Comparison of ENCODE assay signal across 18 mouse cellular contexts in the genomic region with DNA sequence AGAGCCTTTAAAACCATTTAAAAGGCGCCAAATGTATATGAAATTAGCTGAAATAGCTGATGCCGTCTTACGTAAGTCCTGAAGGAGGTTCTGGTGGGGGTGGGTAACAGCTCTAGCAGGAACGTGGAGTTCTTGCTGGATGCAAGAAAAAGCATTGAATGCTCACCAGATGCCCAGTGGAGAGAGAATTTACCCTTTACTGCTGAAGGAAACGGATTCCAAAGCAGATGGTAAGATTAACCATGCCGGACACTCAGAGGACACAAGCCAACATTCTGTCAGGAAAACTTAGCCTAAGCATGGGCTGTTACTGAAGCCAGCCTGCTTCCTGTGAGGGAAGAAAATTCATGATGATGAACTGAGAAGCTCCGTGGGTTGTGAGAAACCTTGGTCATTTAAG. TPM values are rescaled to one million over a fixed set of nuclear protein-coding genes. Genes with fewer than 3 reads are reported as not detected.
DNase-seq lines count a peak whose midpoint lies in the region; ATAC-seq lines count a peak whose summit lies in the region.
"Had no signal": no experiment of that assay in that cellular context is flagged by ENCODE, and none has a peak within 500 bp of the region (broad histone marks: within the 10 kb centered on the region; RNA-seq: fewer than 3 reads in every experiment).

No protein-coding gene starts in this region.

- ATAC-seq in granulocyte monocyte progenitor cell, adult 5-6 weeks (replicated peaks; ENCODE audit: poor library complexity, severe bottlenecking) = no peak
- ATAC-seq: liver, postnatal 0 days had no signal

- intact Hi-C loops in left cerebral cortex, postnatal 25 days (cut with DNase I) = loop anchor here (5.0 kb wide), 1 partner anchor 152 kb away; no protein-coding TSS in a partner anchor
- intact Hi-C loops in gastrocnemius, postnatal 14 days (cut with DNase I; ENCODE audit: low total_unique reads) = no loop called here
- intact Hi-C loops in heart, postnatal 14 days (cut with DNase I) = no loop called here

- DNase-seq in layer of hippocampus, adult 11-12 months (ENCODE audit: low spot score) = peak; percentile 27
- no peak for DNase-seq in layer of hippocampus, adult 9-10 months (ENCODE audit: low spot score)
- peak; percentile 24 for DNase-seq in cerebellum, adult 11 months
- peak; percentile 58 to 75 for DNase-seq in frontal cortex, adult 2 months (ENCODE audit: extremely low spot score in 1 of 2, low spot score in 1 of 2)
- DNase-seq in left cerebral cortex, postnatal 25 days (ENCODE audit: low spot score in 2 of 2) = peak; percentile 57 to 91
- no peak for DNase-seq in gastrocnemius, postnatal 14 days
- DNase-seq in heart, postnatal 14 days = no peak
- DNase-seq: gastrocnemius, postnatal 25 days; kidney, adult 8-10 months; liver, postnatal 0 days; thymus, postnatal 4 days had no signal

RNA-seq across cellular contexts. Expression of a gene that starts 24.1 kb away (rescaled TPM):
- 765 and 862 TPM in 2 replicates for polyA plus RNA-seq in frontal cortex, adult 2 months (2012; rRNA removed)
- 100 to 1,000 TPM; 732 to 765 TPM for total RNA-seq in left cerebral cortex, postnatal 25 days (2021)
- 10 to 100 TPM; 48.7 to 50.4 TPM for total RNA-seq in gastrocnemius, postnatal 14 days (2021)
- 10 to 100 TPM; 87.2 to 93.8 TPM for total RNA-seq in heart, postnatal 14 days (2021)
- 58.1 and 68.6 TPM in 2 replicates for total RNA-seq in granulocyte monocyte progenitor cell, adult 5-6 weeks (2014; fragmentation: Nextera tagmentation)
- 89.1 and 106 TPM in 2 replicates for total RNA-seq in granulocyte monocyte progenitor cell, adult 5-6 weeks (2017)

RNA-seq across cellular contexts. Expression of a gene that starts 58.3 kb away (rescaled TPM):
- 9.0 and 11.3 TPM in 2 replicates for polyA plus RNA-seq in frontal cortex, adult 2 months (2012; rRNA removed)
- total RNA-seq in left cerebral cortex, postnatal 25 days (2021) = 1 to 10 TPM; 5.5 to 7.0 TPM
- under 1 TPM; 0.31 to 0.33 TPM for total RNA-seq in gastrocnemius, postnatal 14 days (2021)
- total RNA-seq in heart, postnatal 14 days (2021) = not detected
- not detected in 2 replicates for total RNA-seq in granulocyte monocyte progenitor cell, adult 5-6 weeks (2014; fragmentation: Nextera tagmentation)
- not detected in 2 replicates for total RNA-seq in granulocyte monocyte progenitor cell, adult 5-6 weeks (2017)
- total RNA-seq: common myeloid progenitor, adult 5-6 weeks; gastrocnemius, postnatal 25 days; MEL; monocyte, adult 5-6 weeks had no signal
- polyA plus RNA-seq: C2C12; erythroblast, embryonic 14.5 days; limb, embryonic 12.5 days had no signal

Comparison
In these comparisons a context has a peak if more than half of its experiments do, and no peak if none do; other contexts are left out.
1. DNase-seq: peak in layer of hippocampus, adult 11-12 months (single experiment), cerebellum, adult 11 months (single experiment), frontal cortex, adult 2 months (2 of 2) and left cerebral cortex, postnatal 25 days (2 of 2); none in layer of hippocampus, adult 9-10 months (single experiment), gastrocnemius, postnatal 14 days (single experiment) and heart, postnatal 14 days (0 of 2).
2. RNA of a gene that starts 24.1 kb away (total RNA-seq): 732 to 765 TPM in left cerebral cortex, postnatal 25 days; 58.1 to 106 TPM in granulocyte monocyte progenitor cell, adult 5-6 weeks, 87.2 to 93.8 TPM in heart, postnatal 14 days and 48.7 to 50.4 TPM in gastrocnemius, postnatal 14 days; every median in the first group is over 4 times any median in the second.
3. RNA of a gene that starts 58.3 kb away (total RNA-seq): 5.5 to 7.0 TPM in left cerebral cortex, postnatal 25 days; 0.31 to 0.33 TPM in gastrocnemius, postnatal 14 days, not detected in heart, postnatal 14 days and not detected in granulocyte monocyte progenitor cell, adult 5-6 weeks; every median in the first group is over 4 times any median in the second.